Mouse (Mus musculus): Measurements from ENCODE around the gene Macrod1. TPM values are rescaled to one million over a fixed set of nuclear protein-coding genes. Genes with fewer than 3 reads are reported as not detected.
A peak's percentile ranks its signal among the peaks of the same experiment; 100 is the strongest.
"Not testable (repeated sequence)": the region's sequence is repeated elsewhere in the genome, so short reads cannot be mapped to it uniquely, and the experiment has no call there.

The Macrod1 gene
- total RNA-seq (2021), result 10 to 100 TPM; 12.2 to 13.2 TPM

DNA sequence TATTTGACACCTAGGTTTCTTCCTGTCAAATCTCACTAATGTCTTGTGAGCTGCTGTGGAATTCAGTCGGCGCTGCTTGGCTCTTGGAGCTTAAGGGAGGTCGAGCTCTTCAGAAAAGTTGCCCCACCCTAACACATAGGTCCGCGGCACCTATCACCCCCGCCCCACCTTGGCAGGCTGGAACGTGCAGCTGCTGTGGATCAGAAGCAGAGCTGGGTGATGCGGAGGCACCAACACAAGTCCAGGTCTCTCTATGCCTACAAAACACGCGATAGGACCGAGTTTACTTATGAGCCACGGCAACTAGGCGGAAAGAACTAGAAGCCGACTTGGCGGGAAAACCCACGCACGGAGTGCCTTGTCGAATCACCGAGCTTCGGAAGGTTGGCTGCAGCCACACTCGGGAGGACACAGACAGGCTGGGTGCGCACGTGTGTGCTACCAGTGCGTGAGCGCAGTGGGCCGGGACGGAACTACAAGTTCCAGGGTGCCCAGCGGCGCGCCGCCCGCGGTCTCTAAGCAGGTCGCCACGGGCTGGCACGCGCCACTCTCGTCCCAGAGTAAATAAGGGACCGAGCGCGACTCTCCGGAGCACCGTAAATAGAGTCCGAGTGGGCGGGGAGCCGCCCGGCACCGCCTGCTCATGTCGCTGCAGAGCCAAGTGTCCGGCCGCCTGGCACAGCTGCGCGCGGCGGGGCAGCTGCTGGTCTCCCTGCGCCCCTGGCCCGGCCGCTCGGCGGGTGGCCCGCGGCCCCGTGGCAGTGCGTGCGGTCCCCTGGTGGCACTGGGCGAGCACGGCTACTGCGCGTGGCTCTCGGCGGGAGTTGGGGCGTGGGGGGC, at the start of gene Macrod1:
Macrod1 (plus strand) TSS at position 563 of the 840 bp plus-strand sequence.
- DNase-seq (ENCODE audit: low spot score in 2 of 2), result peak; percentile 86 to 90
- intact Hi-C loops (cut with DNase I), result loop anchor here (10.0 kb wide), 2 partner anchors 288 to 358 kb away; partner anchors contain the start of genes 2700081O15Rik and Mark2

DNA sequence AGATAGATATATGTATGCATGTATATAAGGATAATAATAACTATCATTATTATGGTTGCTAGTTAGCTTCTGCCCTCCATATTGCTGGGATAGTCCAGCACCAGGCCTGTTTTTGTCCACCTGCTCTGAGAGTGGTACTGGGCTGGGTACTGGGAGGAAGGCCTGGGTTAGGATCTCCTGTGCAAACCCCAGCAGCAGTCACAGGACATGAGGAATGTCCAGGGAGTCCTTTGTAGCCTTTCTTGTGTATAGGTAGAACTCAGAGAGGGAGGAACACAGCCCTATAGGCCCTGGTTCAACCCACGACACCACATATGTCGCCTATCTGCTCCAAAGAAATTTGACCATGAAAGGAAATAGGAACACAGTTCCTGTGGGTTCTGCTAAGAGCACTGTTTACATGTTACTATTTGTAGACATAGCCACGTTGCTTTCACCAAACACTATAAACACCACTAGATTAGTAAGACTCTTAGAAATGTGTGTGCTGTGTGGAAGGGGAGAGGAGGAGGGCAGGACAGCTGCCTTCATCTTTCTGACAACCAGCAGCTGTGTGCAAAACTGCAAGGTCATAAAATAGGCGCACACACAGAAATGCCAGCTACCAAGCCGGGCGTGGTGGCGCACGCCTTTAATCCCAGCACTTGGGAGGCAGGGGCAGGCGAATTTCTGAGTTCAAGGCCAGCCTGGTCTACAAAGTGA, 49.6 kb upstream of the Macrod1 start:
- DNase-seq (ENCODE audit: low spot score in 2 of 2), result no peak
- intact Hi-C loops (cut with DNase I), result no loop called here

DNA sequence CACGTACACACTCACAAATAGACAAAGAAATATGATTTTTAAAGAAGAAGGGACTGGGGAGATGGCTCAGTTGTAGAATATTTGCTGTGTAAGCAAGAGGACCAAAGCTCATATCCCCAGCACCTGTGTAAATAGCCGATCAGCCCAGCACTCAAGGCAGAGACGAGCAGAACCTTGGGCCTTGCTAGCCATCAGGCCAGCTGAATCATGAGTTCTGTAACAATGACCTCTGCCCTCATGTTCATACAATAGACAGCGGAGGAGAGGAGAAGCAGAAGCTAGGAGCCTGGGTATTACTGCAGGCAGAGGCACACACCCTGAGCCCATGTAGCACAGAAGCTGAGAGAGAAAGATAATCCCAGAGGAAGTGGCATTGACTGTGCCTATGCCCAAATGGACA, 44.2 kb upstream of the Macrod1 start:
- intact Hi-C loops (cut with DNase I), result no loop called here
- DNase-seq (ENCODE audit: low spot score in 2 of 2), result no peak

DNA sequence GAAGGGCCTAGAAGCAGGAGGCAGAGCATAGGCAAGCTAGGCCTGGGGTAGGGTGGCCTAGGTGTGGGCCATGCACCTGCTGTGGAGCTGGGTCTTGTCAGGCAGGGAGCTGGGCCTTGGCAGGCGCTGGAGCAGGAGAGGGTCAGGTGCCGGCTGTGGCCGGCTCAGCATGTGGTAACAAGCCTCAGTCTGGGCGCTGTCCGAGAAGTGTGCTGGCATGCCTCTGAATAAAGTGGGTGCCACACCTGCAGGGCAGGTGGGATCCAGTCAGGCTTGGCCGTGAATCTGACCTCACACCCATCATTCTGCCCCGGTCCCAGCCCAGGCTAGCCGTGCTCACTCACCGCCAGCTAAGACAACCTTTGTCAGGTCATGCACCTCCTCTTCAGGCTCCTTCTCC, 42.6 kb upstream of the Macrod1 start:
- intact Hi-C loops (cut with DNase I), result no loop called here
- no peak for DNase-seq (ENCODE audit: low spot score in 2 of 2)

DNA sequence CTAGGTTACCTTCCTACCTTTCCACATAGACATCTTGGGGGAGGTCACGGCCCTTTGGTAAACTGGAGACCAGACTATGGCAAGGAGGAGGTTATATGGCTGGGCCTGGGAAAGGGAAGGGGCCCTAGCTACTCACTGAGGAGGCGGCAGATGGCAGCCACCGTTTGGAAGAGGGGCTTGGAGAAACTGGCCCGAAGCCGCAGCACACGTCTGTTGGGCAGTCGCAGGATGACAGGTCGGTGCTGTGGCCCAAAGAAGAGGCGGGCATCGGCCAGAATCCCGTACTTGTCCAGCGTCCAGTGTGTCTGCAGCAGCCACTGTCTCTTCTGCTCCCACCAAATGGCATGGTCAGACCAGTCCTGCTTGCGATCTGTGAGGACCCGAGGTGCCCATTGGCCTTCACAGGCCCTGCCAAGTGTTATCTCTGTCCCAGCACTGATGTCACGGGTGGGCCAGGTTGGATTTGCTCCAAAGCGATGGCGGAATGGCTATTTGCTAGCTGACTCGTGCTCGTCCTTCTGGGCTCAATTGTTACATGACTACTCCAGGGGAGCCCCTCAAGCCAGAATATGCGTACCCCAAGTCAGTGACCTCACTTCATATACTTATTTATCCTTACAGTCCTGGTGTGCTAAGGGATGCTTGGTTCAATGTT, 42.0 kb upstream of the Macrod1 start:
- DNase-seq (ENCODE audit: low spot score in 2 of 2), result no peak
- intact Hi-C loops (cut with DNase I), result no loop called here

DNA sequence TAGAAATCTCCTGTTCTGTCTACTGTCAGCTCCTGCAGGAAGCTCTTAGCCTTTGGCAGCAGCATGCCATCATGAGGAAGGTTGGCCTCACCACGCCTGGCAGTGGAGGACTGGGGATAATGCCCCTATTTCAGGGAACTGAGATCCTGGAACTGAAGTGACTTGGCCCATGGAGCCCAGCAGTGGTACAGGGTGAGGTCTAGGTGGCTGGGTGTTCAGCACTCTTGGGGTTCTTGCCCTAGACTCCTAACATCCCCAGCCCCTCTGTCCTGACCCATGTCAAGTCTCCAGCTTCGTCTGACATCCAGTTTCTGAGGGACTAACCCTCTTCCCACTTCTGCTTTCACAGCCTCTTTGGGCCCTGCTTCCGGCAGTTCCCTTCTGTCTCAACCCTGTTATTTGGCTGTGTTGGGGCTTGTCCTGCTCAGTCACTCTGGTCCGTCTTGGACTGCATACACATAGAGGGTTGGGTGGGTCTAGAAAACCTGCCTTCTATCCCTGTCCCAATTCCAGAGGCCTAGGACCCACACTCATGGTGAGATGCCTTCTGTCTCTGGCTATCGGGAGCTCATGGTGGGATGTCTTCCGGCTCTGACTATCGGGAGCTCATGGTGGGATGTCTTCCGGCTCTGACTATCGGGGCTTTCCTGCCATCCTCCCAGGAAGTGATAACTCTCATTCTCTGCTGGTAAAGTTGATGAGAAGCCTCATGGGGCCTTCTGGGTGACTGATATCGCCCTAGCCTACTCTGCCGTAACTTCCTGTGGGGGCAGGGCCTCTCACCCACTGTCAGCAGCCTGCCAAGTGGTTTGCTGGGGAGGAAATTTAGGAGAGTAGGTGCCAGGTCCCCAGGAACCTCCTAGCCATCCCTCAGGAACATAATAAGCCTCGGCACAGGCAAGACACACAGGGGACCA, 38.8 kb upstream of the Macrod1 start:
- intact Hi-C loops (cut with DNase I), result no loop called here

DNA sequence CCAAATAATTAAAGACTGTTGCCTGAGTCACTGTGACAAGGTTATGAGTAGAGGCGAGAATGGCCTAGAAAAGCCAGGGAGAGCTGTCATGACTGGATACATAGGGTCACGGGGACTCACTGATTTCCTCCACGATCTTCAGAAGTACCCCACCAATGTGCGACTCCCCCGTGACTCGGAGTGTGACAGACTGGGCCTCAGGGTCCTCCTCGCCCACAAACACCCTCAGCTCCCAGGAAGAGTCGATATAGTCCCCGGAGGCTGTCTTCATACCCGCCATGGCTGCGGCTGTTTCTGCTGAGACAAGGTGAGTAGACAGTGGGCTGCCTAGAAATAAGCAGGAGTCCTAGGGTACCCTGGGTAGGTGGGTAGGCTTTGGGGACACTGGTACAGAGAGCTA, 38.1 kb upstream of the Macrod1 start:
- DNase-seq (ENCODE audit: low spot score in 2 of 2), result no peak
- intact Hi-C loops (cut with DNase I), result no loop called here

More for the DNA sequence above, 38.8 kb upstream of the Macrod1 start:
- no peak for DNase-seq (ENCODE audit: low spot score in 2 of 2)

DNA sequence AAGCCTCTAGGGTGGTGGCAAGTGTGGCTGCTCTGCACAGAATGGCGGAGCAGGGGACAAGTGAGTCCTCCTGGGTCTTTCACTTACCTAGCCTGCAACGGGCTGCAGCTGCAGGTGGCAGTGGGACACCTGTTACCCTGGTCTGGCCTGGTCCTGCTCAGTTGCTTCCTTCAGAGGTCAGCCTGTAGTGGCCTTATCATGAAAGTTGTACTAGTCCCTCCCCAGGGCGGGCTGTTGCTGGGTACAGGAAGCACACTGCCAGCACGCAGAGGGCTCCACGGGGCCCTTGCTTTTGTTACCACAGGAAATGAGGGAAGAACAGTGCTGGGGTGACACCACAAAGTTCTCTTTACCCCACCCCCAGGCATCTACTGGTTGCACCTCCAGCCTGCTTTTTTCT, 37.4 kb upstream of the Macrod1 start, which contains the start of gene Fermt3:
Fermt3 (minus strand) TSS at position 279 of the 400 bp plus-strand sequence.
- DNase-seq (ENCODE audit: low spot score in 2 of 2), result peak in 1 of 2 experiments; percentile 40
- intact Hi-C loops (cut with DNase I), result no loop called here

DNA sequence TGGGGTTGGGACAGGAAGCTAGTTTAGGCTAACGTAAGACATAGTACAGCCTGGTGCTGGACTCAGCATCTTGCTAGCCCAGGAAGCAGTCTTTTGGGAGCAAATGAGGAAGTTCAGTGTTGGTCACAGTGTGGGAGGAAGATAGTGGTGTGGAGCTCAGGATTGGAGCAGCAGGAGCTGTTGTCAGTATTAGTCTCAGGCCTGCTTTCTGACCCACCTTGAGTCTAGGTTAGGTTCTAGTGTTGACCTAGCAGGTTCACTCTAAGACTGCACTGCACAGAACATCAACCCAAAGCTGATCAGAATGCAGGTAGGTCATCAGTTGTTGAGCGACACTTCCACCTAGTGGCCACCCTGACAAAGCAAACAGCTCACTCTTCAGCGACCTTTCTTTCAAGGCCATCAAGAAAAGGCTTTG, 36.4 kb upstream of the Macrod1 start:
- intact Hi-C loops (cut with DNase I), result no loop called here
- peak; percentile 28 to 39 for DNase-seq (ENCODE audit: low spot score in 2 of 2)

DNA sequence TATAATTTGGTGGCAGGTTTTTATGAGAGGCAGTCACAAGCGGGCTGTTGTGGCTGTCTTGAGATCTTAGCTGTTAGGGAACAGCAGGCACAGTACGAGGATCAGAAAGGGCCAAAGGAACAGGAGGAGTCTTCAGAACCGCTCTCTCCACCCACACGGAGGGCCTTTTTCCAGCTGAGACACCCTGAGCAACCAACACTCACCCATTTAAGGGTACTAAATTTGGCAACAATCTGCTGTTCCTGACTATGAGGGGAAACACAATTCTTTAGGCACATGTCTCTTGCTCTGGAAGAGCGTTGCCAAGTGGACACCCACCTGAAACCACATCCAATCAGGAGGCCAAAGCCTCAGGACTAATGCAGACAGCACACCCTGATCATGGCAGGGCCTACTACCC, 27.1 kb upstream of the Macrod1 start:
- intact Hi-C loops (cut with DNase I), result loop anchor here (5.0 kb wide), 1 partner anchor 97 kb away; the partner anchor contains the start of gene Kcnk4
- DNase-seq (ENCODE audit: low spot score in 2 of 2), result peak; percentile 58 to 91

DNA sequence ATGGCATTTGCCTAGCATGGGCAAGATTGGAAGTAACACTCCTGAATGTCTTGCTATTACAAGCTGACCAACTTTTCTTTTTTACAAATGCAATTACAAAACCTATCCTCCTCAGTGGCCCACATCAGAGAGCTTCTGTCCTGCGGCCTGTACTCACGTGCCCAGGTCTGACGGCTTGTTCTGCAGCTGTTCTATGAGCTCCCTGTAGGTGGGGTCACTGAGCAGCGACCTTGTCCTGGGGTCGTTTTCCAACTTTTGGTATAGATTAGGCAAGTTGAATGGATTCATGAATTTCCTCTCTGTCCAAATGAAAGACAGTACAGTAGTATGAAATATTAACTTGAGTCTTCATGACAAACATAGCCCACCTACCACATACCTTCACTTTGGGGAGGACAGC, 22.6 kb upstream of the Macrod1 start:
- intact Hi-C loops (cut with DNase I), result no loop called here
- no peak for DNase-seq (ENCODE audit: low spot score in 2 of 2)

DNA sequence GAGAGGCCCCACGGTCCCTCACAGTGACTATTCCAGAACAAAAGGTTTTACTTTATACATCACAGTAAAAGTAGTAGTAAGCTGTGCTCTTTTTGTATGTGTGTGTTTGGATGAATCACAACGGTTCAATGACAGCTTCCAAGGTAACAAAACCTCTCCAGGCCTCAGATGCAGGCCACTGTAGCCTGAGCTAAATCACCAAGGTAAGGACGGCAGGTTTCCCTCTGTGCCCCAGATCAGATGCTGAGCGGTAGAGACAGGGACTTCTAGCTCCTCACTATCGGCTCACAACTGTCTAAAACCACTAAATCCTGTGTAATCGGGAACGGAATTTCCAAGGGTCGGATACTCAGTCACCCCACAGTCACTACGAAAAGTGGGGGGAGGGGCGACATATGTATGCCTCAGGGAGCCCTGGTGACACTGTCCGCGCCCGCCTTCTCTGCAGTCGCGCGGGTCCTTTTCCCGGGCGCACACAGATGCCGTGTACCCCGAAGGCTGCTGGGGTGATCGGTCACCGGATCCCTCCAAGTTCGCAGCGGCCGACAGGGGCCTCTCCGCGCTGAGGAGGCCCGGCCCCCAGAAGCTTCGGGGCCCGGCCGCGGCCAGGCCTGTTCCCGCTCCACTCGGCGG, 17.4 kb upstream of the Macrod1 start:
- intact Hi-C loops (cut with DNase I), result no loop called here
- DNase-seq (ENCODE audit: low spot score in 2 of 2), result peak; percentile 49 to 59

DNA sequence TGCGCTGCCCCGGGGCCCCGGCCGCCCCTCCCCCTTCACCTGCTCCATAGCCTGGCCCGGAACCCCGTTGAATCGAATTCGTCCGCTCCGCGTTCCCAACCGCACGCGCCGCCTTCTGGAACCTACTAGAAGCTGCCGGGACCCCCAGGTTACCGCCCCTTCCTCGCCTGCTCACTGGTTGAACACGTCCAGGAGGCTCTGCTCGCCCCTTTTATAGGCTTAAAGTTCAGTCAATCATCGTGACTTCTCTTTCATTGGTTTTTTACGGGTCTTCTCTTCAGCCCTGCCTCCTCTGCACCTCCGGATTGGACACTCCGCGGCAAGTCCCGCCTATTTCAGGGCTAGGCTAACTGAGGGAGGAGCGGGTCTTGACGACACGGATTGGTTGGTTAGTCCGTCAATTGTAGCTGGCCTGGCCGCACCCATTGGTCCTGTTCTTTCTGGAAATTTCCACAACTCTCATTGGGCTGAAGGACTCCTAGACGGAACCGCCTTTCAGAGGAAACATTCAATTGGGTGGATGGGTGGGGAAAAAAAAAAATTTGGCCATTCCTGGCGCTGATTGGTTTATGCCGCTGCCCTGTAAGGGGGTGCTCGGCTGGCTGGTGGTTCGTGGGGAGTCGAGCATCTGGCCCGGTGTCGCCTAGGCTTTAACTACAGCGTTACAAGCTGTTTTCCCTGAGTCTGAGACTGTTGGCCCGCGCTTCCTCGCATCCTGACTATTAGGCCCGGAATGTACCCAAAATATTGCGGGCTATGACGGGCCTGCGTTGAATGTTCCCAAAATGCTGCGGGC, 16.6 kb upstream of the Macrod1 start, which contains the start of gene Stip1:
Stip1 (minus strand) TSS at position 127 of the 796 bp plus-strand sequence.
- peak; percentile 99 to 100 for DNase-seq (ENCODE audit: low spot score in 2 of 2)
- intact Hi-C loops (cut with DNase I), result no loop called here

DNA sequence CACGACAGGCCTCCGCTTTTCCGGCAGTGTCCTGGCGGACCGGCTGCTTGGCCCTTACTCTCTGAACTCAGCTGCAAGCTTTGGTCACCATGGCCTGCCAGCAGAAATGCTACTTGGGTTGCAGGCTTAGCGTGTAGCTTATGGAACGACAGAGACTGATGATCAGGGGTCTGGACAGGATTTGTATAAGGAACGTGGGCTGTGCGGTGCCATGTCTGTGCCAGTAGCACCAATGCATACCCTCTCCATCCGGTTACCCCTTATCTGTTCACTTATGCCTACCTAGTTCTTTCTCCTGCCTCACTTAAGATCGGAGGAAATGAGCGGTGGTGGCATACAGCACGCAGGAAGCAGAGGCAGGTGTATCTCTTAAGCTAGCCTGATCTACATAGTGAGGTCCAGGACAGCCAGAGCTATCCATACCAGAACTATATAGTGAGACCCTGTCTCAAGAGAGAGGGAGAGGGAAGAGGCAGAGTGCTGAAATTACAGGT, 15.9 kb upstream of the Macrod1 start:
- peak in 1 of 2 experiments; percentile 19 for DNase-seq (ENCODE audit: low spot score in 2 of 2)
- intact Hi-C loops (cut with DNase I), result no loop called here

DNA sequence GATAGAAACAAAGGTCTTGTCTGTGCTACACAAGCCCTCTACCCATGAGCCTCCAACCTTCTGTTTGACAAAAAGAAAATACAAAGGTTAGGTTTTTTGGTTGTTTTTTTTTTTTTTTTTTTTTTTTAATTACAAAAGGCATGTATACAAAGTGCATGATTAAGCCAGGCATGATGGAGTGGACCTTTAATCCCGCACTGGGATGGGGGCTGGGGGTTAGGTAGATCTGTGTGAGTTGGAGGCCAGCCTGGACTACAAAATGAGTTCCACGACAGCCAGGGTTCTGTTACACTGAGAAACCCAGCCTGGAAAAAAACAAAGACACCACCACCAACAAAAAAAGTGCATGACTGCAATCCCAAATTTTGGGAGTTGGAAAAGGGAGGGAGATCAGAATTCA, 15.4 kb upstream of the Macrod1 start:
- intact Hi-C loops (cut with DNase I), result no loop called here

DNA sequence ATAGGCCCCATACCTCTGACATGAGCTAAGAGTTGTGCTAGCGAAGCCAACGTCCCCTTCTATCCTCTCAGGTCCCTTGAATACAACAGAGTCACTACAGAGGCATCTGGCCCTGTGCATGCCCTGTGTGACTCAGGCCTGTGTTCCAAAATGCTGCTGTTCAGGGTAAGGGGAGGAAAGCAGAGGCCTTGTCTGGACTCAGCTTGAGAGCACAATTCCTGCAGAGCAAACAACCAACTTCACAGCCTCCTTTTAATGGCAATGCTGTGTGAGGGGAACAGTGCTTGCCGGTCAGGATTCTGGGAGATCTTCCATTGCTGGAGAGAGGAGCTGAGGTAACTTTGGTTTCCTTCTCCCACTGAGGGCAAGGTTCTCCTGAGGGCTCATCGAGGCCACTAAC, 12.3 kb upstream of the Macrod1 start:
- DNase-seq (ENCODE audit: low spot score in 2 of 2), result no peak
- intact Hi-C loops (cut with DNase I), result no loop called here

More for the DNA sequence above, 15.4 kb upstream of the Macrod1 start:
- no peak for DNase-seq (ENCODE audit: low spot score in 2 of 2)

DNA sequence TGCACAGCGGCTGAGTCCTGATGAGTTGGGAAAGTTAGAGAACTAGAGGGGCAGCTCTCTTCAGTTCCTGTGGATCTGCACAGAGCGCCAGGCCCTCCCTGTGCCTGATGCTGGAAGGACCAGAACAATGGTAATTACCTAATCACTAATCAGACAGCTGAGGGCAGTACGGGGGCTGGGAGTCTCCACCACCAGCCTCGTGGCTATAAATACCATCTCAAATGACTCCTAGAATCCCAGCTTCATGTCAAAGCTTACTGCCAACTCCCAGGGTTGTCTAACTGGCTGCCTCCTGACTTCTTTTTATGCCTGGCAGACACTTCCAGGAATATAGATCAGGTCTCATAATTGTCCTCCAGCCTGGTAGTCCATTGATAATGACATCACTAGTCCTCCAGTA, 11.9 kb upstream of the Macrod1 start:
- DNase-seq (ENCODE audit: low spot score in 2 of 2), result no peak
- intact Hi-C loops (cut with DNase I), result no loop called here

DNA sequence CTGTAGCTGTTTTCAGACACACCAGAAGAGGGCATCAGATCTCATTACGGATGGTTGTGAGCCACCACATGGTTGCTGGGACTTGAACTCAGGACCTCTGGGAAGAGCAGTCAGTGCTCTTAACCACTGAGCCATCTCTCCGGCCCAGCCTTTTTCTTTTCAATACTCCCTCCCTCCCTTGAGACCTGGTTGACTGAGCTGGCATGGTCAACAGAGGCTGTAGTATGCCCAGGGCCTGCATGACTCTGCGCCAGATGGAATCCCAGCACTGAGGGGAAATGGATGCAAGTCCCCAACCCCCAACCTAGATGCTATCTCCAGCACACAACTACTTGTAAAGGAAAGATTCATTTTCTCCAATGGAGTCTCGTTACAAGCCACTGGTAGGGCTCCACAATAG, 3.2 kb upstream of the Macrod1 start:
- DNase-seq (ENCODE audit: low spot score in 2 of 2), result not testable (repeated sequence)
- intact Hi-C loops (cut with DNase I), result loop anchor here (10.0 kb wide), 2 partner anchors 291 to 361 kb away; partner anchors contain the start of genes 2700081O15Rik and Mark2

Measured in left cerebral cortex, postnatal 25 days (tissue).